Comparison of ENCODE assay signal across 19 mouse cellular contexts in the genomic region with DNA sequence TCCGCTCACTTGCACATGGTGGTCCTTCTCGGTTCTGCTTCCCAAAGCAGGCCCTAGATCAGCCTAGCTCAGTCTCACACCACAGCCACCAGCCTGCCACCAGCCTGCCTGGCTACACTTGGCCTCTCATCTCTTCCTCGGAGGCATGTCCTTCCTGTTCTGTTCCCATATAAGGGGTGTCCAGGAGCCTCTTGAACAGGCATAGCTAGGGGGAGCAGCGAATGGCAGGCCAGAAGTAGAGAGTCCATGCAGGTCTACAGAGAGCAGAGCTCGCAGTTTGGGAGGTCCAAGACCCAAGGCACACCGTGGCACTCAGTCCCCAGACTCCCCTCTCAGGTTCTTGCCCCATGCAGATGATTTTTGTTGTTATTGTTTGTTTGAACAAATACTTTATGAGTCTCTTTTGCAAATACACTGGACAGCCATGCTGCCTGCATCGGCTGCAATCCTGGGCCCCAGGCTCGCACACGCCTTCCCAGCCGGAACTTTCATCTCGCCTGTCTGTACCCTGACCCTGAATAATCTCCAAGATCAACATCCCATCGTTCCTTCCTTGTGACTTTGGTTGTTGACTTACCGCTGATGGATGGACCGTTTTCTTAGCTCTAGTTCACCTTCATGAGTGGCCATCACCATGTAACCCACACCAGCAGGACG. TPM values are rescaled to one million over a fixed set of nuclear protein-coding genes. Genes with fewer than 3 reads are reported as not detected.
"Had no signal": no experiment of that assay in that cellular context is flagged by ENCODE, and none has a peak within 500 bp of the region (broad histone marks: within the 10 kb centered on the region; RNA-seq: fewer than 3 reads in every experiment).

No protein-coding gene starts in this region.

- H3K4me3 ChIP-seq: kidney, embryonic 15.5 days; left cerebral cortex, adult 2 months; limb, embryonic 10.5 days; liver, embryonic 13.5 days; midbrain, embryonic 12.5 days; neural tube, embryonic 13.5 days had no signal

- H3K9ac ChIP-seq: kidney, embryonic 15.5 days; liver, embryonic 13.5 days; liver, postnatal 0 days; midbrain, embryonic 12.5 days; neural tube, embryonic 13.5 days had no signal

- H3K4me1 ChIP-seq: limb, embryonic 10.5 days; liver, embryonic 13.5 days had no signal

- H3K4me2 ChIP-seq: kidney, embryonic 15.5 days; liver, embryonic 13.5 days; midbrain, embryonic 12.5 days; neural tube, embryonic 13.5 days had no signal

- DNase-seq: kidney, adult 2 months; kidney, postnatal 14 days; liver, embryonic 13.5 days; liver, postnatal 0 days; right cerebral cortex, postnatal 4 days; spleen, adult 18-20 months; thymus, postnatal 36 days had no signal

- ATAC-seq: inflammation-experienced regulatory T-cells, adult 6 months; liver, postnatal 0 days had no signal

- H3K27ac ChIP-seq: kidney, embryonic 15.5 days; left cerebral cortex, adult 2 months; limb, embryonic 10.5 days; liver, embryonic 13.5 days; neural tube, embryonic 13.5 days had no signal

- H3K27me3 ChIP-seq: kidney, embryonic 15.5 days; liver, embryonic 13.5 days; midbrain, embryonic 12.5 days; neural tube, embryonic 13.5 days had no signal

- H3K9me3 ChIP-seq: kidney, embryonic 15.5 days; limb, embryonic 10.5 days; liver, embryonic 13.5 days; midbrain, embryonic 12.5 days; neural tube, embryonic 13.5 days had no signal

RNA-seq across cellular contexts. Expression of a gene that starts 28.9 kb away (rescaled TPM):
- total RNA-seq: layer of hippocampus, adult 8-10 months; layer of hippocampus, postnatal 25 days had no signal
- polyA plus RNA-seq: inflammation-experienced regulatory T-cells, adult 6 months; kidney, embryonic 15.5 days; limb, embryonic 10.5 days; limb, embryonic 14.5 days; liver, embryonic 13.5 days; lung, embryonic 16.5 days; midbrain, embryonic 12.5 days; neural tube, embryonic 13.5 days; stomach, embryonic 14.5 days had no signal

RNA-seq across cellular contexts. Expression of a gene that starts 58.6 kb away (rescaled TPM):
- total RNA-seq: megakaryocyte progenitor cell, adult 5-6 weeks had no signal
- polyA plus RNA-seq: inflammation-experienced regulatory T-cells, adult 6 months had no signal
